11 mouse cellular contexts compared by ENCODE assay signal in the genomic region with DNA sequence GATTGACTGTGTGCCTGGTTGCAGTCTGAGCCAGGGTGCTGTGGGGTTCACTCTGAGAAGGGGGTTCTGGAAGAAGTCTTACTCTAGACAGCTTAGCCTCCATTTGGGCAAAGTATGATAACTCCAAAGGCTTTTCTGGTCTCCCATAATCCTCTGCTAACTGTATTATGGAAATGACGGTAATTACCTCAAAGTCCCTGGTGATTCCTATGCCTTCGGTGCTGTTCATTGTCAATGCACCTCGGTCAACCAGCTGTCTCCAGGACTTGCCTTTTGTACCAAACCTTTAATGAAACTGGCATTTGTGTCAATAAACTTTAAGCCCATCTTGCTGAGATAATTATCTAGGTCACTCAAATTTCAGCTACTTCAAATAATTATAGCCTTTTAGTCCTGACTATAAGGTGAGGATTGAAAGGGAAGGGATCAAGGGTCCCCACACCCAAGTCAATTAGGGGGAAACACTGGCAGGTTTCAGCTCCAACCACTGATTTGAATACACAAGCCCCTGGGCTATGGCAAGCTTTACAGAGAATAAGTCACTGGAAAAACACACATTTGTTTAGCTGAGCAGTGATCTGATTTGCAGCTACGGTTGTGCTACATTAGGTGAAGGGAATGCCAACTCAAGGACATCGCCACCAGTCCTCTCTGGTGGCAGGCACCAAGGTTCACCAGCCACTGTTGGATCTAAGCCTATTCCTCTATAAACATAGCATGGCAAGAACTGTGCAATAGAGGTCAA.
DNase-seq lines count a peak whose midpoint lies in the region; ATAC-seq and TF ChIP-seq lines count a peak whose summit lies in the region.
"Had no signal": no experiment of that assay in that cellular context is flagged by ENCODE, and none has a peak within 500 bp of the region (broad histone marks: within the 10 kb centered on the region; RNA-seq: fewer than 3 reads in every experiment).

No protein-coding gene starts in this region.

- WGBS in forebrain, embryonic 16.5 days, result 28% methylated on average over 5 of the region's 5 CpGs
- WGBS in midbrain, embryonic 10.5 days, result 79% methylated on average over 5 of the region's 5 CpGs

- 0 out of 2 replicates have a peak, but pooled peaks have one; percentile 6 for ATAC-seq in forebrain, embryonic 16.5 days

- H3K27ac ChIP-seq in layer of hippocampus, adult 2 months, result peak overlapping the region; percentile 79
- H3K27ac ChIP-seq in forebrain, embryonic 16.5 days (ENCODE audit: low read length), result no peak overlapping the region
- H3K27ac ChIP-seq in midbrain, embryonic 10.5 days (replicated peaks), result 0 out of 2 replicates have a peak overlapping the region, but pooled peaks have one; percentile 57
- H3K27ac ChIP-seq: heart, adult 2 months; limb, embryonic 13.5 days had no signal

- no peaks in the 10 kb centered on the region for H3K36me3 ChIP-seq in forebrain, embryonic 16.5 days (ENCODE audit: control insufficient read depth, insufficient read depth)
- H3K36me3 ChIP-seq in midbrain, embryonic 10.5 days, result no peaks in the 10 kb centered on the region
- H3K36me3 ChIP-seq: limb, embryonic 13.5 days had no signal

- H3K9ac ChIP-seq in forebrain, embryonic 16.5 days (replicated peaks; ENCODE audit: low read depth, low read length), result no peak overlapping the region
- H3K9ac ChIP-seq: limb, embryonic 13.5 days; lung, embryonic 14.5 days had no signal

- no peaks in the 10 kb centered on the region for H3K27me3 ChIP-seq in forebrain, embryonic 16.5 days (replicated peaks; ENCODE audit: control insufficient read depth, insufficient read depth, low read length)
- H3K27me3 ChIP-seq in midbrain, embryonic 10.5 days (ENCODE audit: low read depth, poor library complexity, severe bottlenecking), result no peaks in the 10 kb centered on the region
- H3K27me3 ChIP-seq: limb, embryonic 13.5 days had no signal

- DNase-seq in layer of hippocampus, adult 2 months (ENCODE audit: low spot score in 2 of 2), result no peak
- no peak for DNase-seq in layer of hippocampus, adult 8-10 months (ENCODE audit: low spot score in 2 of 2)
- DNase-seq in midbrain, embryonic 10.5 days (ENCODE audit: low spot score), result no peak
- no peak for DNase-seq in cerebellum, adult 8-10 months
- no peak for DNase-seq in cerebellum, postnatal 25 days
- DNase-seq in embryo, embryonic 11 days, result no peak
- DNase-seq: heart, adult 2 months; lung, embryonic 14.5 days; thymus, postnatal 25 days had no signal

- H3K4me1 ChIP-seq in forebrain, embryonic 16.5 days (replicated peaks; ENCODE audit: control insufficient read depth, insufficient read depth, low read length), result peaks cover 2% of the 10 kb centered on the region; the same call in 1 of the 2 replicates
- H3K4me1 ChIP-seq in midbrain, embryonic 10.5 days, result peaks cover 11% of the 10 kb centered on the region

- no peak for TF ChIP-seq CTCF in layer of hippocampus, adult 2 months (conservative IDR thresholded peaks at IDR 0.05)

- no peak overlapping the region for H3K4me3 ChIP-seq in layer of hippocampus, adult 2 months
- no peak overlapping the region for H3K4me3 ChIP-seq in forebrain, embryonic 16.5 days (replicated peaks; ENCODE audit: low read length)
- no peak overlapping the region for H3K4me3 ChIP-seq in midbrain, embryonic 10.5 days
- H3K4me3 ChIP-seq: heart, adult 2 months; limb, embryonic 13.5 days had no signal

- no peak overlapping the region for H3K4me2 ChIP-seq in forebrain, embryonic 16.5 days (ENCODE audit: low read length)
- H3K4me2 ChIP-seq: limb, embryonic 13.5 days; lung, embryonic 14.5 days had no signal

- H3K9me3 ChIP-seq in forebrain, embryonic 16.5 days (ENCODE audit: control insufficient read depth, low read length), result no peaks in the 10 kb centered on the region
- no peaks in the 10 kb centered on the region for H3K9me3 ChIP-seq in midbrain, embryonic 10.5 days (replicated peaks)
- H3K9me3 ChIP-seq: limb, embryonic 13.5 days had no signal
